Mouse (Mus musculus) liver, embryonic 12.5 days (tissue): ENCODE results near the gene Zfp935. TPM values are rescaled to one million over a fixed set of nuclear protein-coding genes. Genes with fewer than 3 reads are reported as not detected.
"Not testable (repeated sequence)": the region's sequence is repeated elsewhere in the genome, so short reads cannot be mapped to it uniquely, and the experiment has no call there.

Experiments
- ATAC-seq: fragments of 200-750 bp; cut with Nextera tagmentation; 2 replicates; pipeline ENCODE4 v1.8.0; 2017; ENCODE audit warnings: moderate number of reproducible peaks, mild to moderate bottlenecking, moderate library complexity
- H3K27ac ChIP-seq: fragments of 300-500 bp; sonication (generic); 2 replicates; pipeline ENCODE4 v1.5.1; 2016; ENCODE audit warnings: mild to moderate bottlenecking
- H3K27me3 ChIP-seq: fragments of 300-500 bp; sonication (generic); replicated peaks from 2 replicates; pipeline ENCODE4 v1.6.1; 2016; ENCODE audit warnings: mild to moderate bottlenecking, moderate library complexity
- H3K36me3 ChIP-seq: fragments of 300-500 bp; sonication (generic); 2 replicates; pipeline ENCODE4 v1.6.1; 2016; ENCODE audit warnings: mild to moderate bottlenecking, moderate library complexity
- H3K4me1 ChIP-seq: fragments of 300-500 bp; sonication (generic); 2 replicates; pipeline ENCODE4 v1.6.1; 2016
- H3K4me2 ChIP-seq: fragments of 300-500 bp; sonication (generic); 2 replicates; pipeline ENCODE4 v1.6.1; 2016; ENCODE audit warnings: mild to moderate bottlenecking, moderate library complexity
- H3K4me3 ChIP-seq: fragments of 300-500 bp; sonication (generic); 2 replicates; pipeline ENCODE4 v1.5.1; 2016; ENCODE audit warnings: mild to moderate bottlenecking, moderate library complexity
- H3K9ac ChIP-seq: fragments of 300-500 bp; sonication (generic); 2 replicates; pipeline ENCODE4 v1.6.1; 2016; ENCODE audit warnings: mild to moderate bottlenecking, moderate library complexity
- H3K9me3 ChIP-seq: fragments of 300-500 bp; sonication (generic); replicated peaks from 2 replicates; pipeline ENCODE4 v1.6.1; 2016; ENCODE audit warnings: mild to moderate bottlenecking, moderate library complexity
- WGBS: fragments of 180-500 bp; shearing (Covaris S2); methylation state at CpG from one replicate; pipeline ENCODE4 v1.1.7; 2016; ENCODE audit not compliant: insufficient replicate concordance; 5-methylcytosine and 5-hydroxymethylcytosine counted together
- microRNA-seq: library from miRNA; unstranded; fragments of <30 nt; microRNA quantifications from one replicate; pipeline ENCODE4, GENCODE M21; 2017
- polyA plus RNA-seq: library from polyadenylated mRNA; unstranded; fragments of >200 nt; fragmentation: Nextera tagmentation; extraction: Ambion mirVana; gene quantifications from 2 replicates; pipeline ENCODE4 v1.2.1, GENCODE M21; 2016

Gene Zfp935
- polyA plus RNA-seq, result not detected in 2 replicates

DNA sequence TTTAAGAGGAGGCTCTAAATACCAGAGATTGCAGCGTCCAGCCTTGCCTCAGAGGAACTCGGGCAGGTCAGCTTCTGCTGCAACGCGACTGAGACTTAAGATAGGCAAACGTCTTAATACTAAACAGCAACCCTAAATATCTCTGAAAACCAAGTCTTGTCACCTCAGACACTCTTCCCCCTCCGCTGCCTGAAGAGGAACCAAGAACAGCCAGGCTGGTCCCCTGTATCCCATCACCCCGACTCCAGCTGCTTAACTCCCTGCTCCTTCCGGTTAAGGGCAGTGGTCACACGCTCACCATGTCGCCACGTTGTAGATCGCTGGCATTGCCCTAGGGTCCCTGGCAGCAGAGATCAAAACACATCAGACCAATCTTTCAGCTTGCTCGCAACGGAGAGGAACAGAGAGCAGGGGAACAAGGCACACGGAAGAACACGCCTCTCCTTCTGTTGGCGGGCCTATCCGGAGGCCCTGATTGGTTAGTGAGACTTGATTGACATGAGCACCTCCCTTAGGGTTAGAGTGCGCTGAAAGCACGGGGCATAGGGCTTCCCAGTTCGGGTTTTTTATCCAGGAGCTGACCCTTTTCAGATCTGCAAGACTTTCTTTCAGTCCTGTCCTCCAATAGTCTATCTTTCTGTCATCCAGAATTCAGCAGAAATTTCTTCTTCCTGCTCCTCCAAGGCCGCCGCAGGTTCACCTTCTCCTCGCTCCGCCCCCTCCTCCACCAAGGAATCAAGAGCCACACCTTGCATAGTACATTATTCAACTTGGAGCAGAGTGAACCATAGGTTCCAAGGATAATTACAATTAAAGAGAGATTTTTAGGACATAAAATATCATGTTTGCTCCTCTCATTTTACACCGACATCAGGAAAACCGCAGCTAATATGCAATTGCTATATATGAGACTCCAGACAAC lies at the start of gene Zfp935:
Gene Zfp935 (minus strand): TSS at position 323 of the 922 bp plus-strand sequence.
- Histone ChIP-seq H3K9ac (peak within 1 kb of the TSS; percentile 68), H3K4me3 (peak within 1 kb of the TSS; percentile 64), H3K4me2 (peak within 1 kb of the TSS; percentile 62), H3K36me3 (peaks cover 19% of the 10 kb centered on the region), H3K9me3 (peaks cover 15% of the 10 kb centered on the region)
- H3K27ac ChIP-seq, H3K4me1 ChIP-seq, H3K27me3 ChIP-seq: not testable (repeated sequence)
- WGBS, result 5% methylated on average over 27 of the region's 27 CpGs
- peak; percentile 75 for ATAC-seq

DNA sequence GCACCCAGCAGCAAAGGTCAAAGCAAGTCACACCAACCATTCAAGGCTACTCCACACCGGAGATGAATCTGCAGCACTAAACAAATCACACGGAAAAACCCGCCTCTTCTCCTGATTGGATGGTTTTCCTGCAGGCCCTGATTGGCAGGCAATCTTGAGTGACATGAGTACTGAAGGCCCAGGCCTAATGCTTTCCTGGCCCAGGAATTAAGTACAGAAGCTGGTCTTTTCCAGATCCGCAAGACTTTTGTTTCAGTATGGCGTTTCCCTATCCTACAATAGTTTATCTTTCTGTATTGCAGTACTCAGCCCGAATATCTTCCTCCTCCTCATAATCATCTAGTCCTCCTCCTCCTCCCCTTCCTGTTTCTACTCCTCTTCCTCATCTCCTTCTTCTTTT lies 12.8 kb upstream of the Zfp935 start, which contains the start of gene Zfp934:
Gene Zfp934 (minus strand): TSS at position 101 of the 400 bp plus-strand sequence.
- H3K36me3 ChIP-seq, H3K27ac ChIP-seq, H3K4me2 ChIP-seq, H3K27me3 ChIP-seq, H3K9me3 ChIP-seq, ATAC-seq, H3K4me1 ChIP-seq, H3K4me3 ChIP-seq, H3K9ac ChIP-seq: not testable (repeated sequence)
- WGBS, result 65% methylated on average over 3 of the region's 6 CpGs

DNA sequence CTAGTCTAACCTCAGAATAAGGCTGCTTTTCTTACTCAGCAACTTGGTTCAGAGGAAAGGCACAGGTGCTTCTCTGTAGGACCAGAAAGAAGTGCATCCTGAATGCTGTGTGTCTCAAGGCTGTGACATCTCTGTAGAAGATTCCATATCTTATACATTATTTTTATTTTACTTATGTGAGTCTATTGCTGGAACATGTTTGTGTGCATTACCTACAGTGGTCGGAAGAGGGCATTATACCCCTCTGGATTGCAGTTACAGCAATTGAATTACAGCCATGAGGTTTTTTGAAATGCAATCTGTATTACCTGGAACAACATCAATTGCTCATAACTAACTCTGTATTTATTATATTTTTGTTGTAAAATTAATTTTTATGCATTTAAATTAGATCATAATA lies 3.4 kb upstream of the Zfp935 start:
- not testable (repeated sequence) for H3K9ac ChIP-seq

DNA sequence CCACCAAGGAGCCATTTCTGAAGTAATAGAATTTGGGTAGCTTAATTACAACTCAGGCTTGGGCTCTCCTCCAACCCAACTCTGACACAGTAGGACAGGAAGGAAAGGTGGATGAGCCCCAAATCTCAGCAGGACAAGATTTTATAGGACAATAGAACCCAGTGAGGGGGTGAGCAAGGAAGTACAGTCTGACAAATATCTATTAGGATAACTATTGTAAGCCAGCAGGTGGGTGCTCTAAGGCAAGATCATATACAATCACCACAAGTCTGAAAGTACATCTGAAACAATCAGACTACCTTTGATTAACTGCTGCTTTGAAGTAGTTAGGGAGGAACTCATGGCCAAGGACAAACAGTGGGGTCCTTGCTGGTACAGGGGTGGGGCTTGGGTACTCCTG lies 28.2 kb downstream of the Zfp935 start:
- H3K4me3 ChIP-seq, H3K4me1 ChIP-seq, H3K9me3 ChIP-seq, ATAC-seq, H3K27me3 ChIP-seq, H3K27ac ChIP-seq, H3K9ac ChIP-seq, H3K36me3 ChIP-seq, H3K4me2 ChIP-seq: not testable (repeated sequence)

More for the DNA sequence above, 3.4 kb upstream of the Zfp935 start:
- not testable (repeated sequence) for H3K4me2 ChIP-seq, H3K27ac ChIP-seq, H3K36me3 ChIP-seq, ATAC-seq, H3K9me3 ChIP-seq, H3K27me3 ChIP-seq, H3K4me1 ChIP-seq, H3K4me3 ChIP-seq
- 6% methylated on average over 1 of the region's 1 CpGs for WGBS

DNA sequence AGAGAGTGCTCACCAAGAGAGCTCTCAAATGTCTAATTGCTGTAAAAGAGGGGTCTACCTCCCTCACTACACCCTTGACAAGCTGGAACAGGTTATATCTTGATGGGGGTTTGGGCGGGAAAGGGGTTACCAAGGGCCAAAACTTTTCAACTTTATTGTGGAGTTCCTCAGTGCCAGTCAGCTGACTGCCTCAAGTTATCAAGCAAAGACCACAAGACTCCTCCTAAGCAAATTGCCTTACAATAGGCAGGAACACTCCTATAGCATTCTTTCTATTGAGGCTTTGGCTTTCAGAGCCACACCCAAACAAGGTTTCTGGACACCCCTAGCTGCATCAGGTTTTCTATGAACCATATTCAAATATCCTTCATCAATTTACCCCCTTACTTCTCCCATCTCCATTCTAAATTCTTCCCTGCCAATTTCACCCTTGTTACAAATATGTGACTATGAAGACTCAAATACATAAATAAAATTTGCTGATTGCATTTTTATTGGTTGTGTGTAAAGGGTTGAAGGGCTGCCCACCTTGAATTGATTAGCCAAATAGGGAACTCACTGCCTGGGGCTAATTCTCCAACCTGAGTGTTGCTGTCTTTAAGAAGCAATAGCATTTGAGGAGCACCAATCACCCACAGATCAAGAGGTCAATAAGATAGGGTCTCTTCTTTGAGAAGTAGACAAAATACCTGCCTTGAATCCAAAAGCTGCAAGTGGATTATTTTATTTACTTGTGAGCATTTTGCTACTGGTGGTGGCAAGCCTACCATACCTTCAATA lies 47.5 kb downstream of the Zfp935 start:
- not testable (repeated sequence) for H3K36me3 ChIP-seq, H3K27ac ChIP-seq, ATAC-seq, H3K4me2 ChIP-seq, H3K4me1 ChIP-seq, H3K9me3 ChIP-seq, H3K9ac ChIP-seq, H3K27me3 ChIP-seq, H3K4me3 ChIP-seq
- 48% methylated on average over 1 of the region's 1 CpGs for WGBS

DNA sequence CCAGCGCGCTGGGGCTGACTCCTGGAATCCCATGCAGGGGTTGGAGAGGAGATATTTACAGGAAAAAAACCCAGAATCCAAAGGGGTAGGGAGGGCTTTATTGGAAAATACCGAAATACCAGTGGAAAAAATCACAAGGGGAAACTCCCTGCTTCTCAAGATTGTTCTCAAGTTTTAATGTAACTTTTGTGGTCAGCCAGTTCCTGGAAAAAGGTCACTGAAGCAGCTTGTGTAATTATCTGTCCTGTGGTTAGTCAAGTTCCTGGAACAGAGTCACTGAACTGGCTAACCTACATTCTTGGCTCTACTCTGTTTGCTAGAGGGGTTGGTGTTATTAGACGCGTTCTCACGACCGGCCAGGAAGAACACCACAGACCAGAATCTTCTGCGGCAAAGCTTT lies 85.7 kb downstream of the Zfp935 start:
- not testable (repeated sequence) for H3K27ac ChIP-seq, ATAC-seq, H3K27me3 ChIP-seq, H3K9ac ChIP-seq, H3K9me3 ChIP-seq, H3K4me1 ChIP-seq, H3K36me3 ChIP-seq, H3K4me2 ChIP-seq, H3K4me3 ChIP-seq
- 83% methylated on average over 8 of the region's 8 CpGs for WGBS

DNA sequence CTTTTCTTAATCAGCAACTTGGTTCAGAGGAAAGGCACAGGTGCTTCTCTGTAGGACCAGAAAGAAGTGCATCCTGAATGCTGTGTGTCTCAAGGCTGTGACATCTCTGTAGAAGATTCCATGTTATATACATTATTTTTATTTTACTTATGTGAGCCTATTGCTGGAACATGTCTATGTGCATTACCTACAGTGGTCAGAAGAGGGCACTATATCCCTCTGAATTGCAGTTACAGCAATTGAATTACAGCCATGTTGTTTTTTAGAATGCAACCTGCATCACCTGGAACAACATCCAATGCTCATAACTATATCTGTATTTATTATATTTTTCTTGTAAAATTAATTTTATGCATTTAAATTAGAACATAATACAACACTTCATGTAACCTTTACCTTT lies 88.4 kb downstream of the Zfp935 start:
- not testable (repeated sequence) for H3K4me3 ChIP-seq, H3K9ac ChIP-seq, H3K4me2 ChIP-seq, H3K27ac ChIP-seq, H3K4me1 ChIP-seq, ATAC-seq, H3K27me3 ChIP-seq, H3K9me3 ChIP-seq, H3K36me3 ChIP-seq

DNA sequence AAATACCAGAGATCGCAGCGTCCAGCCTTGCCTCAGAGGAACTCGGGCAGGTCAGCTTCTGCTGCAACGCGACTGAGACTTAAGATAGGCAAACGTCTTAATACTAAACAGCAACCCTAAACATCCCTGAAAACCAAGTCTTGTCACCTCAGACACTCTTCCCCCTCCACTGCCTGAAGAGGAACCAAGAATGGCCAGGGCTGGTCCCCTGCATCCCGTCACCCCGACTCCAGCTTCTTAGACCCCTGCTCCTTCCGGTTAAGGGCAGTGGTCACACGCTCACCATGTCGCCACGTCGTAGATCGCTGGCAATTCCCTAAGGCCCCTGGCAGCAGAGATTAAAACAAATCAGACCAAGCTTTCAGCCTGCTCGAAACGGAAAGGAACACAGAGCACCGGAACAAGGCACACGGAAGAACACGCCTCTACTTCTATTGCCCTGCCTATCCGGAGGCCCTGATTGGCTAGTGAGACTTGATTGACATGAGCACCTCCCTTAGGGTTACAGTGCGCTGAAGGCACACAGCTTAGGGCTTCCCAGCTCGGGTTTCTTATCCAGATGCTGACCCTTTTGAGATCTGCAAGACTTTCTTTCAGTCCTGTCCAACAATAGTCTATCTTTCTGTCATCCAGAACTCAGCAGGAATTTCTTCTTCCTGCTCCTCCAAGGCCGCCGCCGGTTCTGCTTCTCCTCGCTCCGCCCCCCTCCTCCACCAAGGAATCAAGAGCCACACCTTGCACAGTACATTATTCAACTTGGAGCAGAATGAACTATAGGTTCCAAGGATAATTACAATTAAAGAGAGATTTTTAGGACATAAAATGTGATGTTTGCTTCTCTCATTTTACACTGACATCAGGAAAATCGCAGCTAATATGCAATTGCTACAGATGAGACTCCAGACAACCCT lies 91.6 kb downstream of the Zfp935 start, which contains the start of gene Gm49359:
Gene Gm49359 (minus strand): TSS at position 409 of the 911 bp plus-strand sequence.
- H3K4me2 ChIP-seq, result peak within 1 kb of the TSS; percentile 54
- H3K27ac ChIP-seq, result peak within 1 kb of the TSS; percentile 58
- 2% methylated on average over 28 of the region's 28 CpGs for WGBS
- ATAC-seq, result peak; percentile 100
- peak within 1 kb of the TSS; percentile 68 for H3K9ac ChIP-seq
- H3K36me3 ChIP-seq, result peaks cover 15% of the 10 kb centered on the region
- not testable (repeated sequence) for H3K4me1 ChIP-seq, H3K27me3 ChIP-seq, H3K9me3 ChIP-seq
- H3K4me3 ChIP-seq, result peak within 1 kb of the TSS; percentile 73

Small RNAs within 50 kb of the gene (microRNA-seq; reads per million reads assigned to microRNA genes)
- not detected for gene Gm22256

Other genes starting within 250 kb of the Zfp935 start
- 4.1 TPM in 2 replicates for gene Gm3604, start 175.3 kb downstream of the Zfp935 start, polyA plus RNA-seq
- gene Gm49359, start 91.7 kb downstream of the Zfp935 start, polyA plus RNA-seq, result 3.6 and 4.2 TPM in 2 replicates
- gene Zfp934, start 12.7 kb upstream of the Zfp935 start, polyA plus RNA-seq, result 7.0 and 7.9 TPM in 2 replicates
- 3.6 and 4.3 TPM in 2 replicates for gene 6720489N17Rik, start 65.7 kb upstream of the Zfp935 start, polyA plus RNA-seq
- gene Platr25, start 202.2 kb upstream of the Zfp935 start, polyA plus RNA-seq, result 6.4 and 6.5 TPM in 2 replicates
- gene Gm5141, start 227.3 kb upstream of the Zfp935 start, polyA plus RNA-seq, result 1.8 and 3.5 TPM in 2 replicates